Mouse (Mus musculus) cerebellum, postnatal 4 days (tissue): ENCODE results near the gene Mapre1.

Source experiments
- DNase-seq, 2 experiments: peaks; one replicate each; pipeline ENCODE4 v3.0.0; 2022; ENCODE audit warnings: low spot score in 2 of 2, mixed read lengths in 1 of 2

Gene Mapre1

DNA sequence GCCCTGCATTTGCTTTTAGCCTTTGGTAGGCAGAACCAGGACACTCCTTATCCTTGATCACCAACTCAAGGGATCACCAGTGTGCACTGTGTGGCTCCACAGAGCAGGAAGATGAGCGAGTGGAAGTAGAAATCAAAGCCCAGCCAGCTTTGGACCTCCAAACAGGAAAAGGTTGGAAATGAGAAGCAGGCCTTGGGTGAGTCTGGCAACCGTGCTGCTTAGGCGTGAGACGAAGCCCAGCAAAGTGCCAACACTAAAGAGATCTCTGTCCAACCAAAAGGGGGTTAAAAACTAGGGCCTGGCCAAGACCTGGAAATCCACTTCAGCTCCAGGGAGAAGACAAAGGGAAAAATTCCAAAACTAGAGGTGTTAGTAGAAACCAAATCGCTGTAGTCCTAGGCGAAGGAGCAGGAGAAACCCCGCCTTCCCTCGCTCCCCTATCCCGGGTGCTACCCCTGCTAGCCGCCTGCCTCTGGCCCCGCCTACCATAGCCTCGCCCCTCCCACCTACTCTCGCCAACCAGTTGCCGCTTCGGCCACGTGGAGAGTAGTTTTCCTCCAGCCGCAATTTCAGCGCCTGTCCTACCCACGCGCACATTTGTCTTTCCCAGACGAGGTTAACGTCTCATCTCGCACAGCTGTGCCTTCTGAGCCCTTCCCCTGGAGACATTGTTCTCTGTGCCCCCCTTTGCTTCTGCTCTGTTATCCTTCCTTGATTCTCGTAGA lies 37.7 kb downstream of the Mapre1 start:
- DNase-seq, result peak in 1 of 2 experiments; percentile 47

DNA sequence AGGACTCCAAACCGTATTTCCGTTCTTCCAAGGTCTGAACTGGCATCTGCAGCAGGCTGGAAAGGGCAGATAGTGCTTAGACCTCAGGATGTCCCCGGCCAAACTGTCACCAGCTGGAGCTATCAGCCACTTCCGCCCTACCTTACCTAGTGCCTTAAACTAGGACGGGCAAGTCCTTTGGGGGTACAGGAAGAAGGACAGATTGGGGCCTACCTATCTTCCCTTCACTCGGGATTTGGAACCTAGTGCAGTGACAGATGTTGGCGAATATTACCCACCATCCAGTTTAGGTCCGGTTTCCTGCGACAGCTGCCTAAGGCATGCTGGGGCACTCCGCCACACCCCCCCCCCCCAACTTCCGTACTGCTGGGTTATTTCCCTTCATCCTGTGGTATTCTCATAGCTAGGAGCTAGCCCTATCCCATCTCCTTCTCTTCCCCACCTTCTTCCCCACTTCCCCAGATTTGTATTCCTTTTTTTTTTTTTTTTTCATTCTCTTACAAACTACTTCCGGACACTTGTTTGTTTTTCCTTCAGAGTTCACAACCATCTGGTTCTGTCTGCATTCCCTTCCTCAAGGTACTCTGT lies 38.4 kb downstream of the Mapre1 start, which contains the start of gene Efcab8:
Efcab8 (plus strand) TSS at position 538 of the 588 bp plus-strand sequence.
- no peak for DNase-seq

DNA sequence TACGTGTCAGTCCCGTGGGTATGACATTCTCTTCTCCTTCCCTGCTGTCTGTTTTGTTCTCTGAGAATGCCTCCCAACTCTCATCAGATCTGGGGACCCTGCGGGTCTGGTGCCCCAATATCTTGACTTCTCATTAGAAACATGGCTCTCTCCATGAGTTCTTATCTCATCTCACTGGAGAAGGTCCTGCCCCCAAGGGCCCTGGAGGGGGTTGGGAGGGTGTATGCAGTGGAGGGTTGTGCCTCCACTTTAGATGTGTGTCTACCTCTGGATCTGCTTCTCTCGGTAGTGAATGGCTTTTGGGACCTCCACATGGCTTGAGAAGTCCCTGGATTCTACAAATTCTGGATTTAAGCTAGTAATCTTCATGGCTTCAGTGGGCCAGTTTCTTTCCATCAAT lies 40.1 kb downstream of the Mapre1 start:
- DNase-seq, result no peak

DNA sequence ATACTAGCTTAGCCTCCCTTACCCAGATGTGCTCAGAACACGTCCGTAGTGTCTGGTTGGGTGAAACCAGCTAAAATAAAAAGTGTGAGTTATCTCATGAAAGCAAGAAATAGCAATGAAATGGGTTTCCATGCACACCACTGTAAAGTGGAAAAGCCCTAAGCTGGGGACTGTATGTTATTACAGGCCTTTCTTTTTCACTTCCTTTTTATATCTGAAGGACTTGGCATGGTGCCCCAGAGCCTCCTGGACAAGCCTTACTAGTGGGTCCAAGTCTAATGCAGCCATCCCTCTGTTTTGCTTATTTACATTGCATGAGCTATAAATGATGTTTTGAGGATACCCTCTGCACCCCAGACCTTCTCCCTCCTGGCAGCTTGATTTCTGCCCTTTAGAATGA lies 43.6 kb downstream of the Mapre1 start:
- no peak for DNase-seq

DNA sequence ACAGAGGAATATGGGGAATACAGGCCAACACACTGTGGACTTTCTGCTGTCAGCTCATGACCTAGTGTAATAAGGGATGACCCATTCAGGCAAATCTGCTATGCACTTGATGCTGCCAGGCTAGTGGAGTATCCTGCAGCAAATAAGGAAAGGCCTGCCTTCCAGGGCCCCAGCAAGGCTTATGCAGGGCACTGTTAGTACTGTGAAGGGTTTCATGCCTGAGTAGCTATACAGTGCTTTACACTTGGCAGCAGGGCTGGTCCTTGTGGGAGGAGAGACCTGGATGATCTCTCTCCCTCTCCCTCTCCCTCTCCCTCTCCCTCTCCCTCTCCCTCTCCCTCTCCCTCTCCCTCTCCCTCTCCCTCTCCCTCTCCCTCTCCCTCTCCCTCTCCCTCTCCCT lies 52.3 kb downstream of the Mapre1 start:
- DNase-seq, result no peak

DNA sequence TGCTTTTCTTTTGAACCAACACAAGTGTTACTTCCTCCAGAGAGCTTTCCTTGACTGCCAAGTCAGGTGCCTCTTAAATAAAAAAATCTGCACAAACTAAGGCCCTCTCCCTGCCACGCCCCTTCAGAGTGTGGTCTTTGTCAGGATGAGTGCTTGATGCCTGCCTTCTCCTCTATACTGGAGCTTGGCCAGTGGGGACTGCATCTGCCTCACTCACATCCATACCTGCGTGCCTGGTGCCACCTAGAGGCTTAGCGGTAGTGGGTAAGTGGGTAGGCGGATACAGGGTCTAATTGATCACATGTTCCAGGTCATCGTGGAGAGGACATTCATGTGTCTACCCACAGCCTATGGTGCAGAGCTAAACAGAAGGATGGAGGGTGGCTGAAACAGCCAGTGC lies 54.0 kb downstream of the Mapre1 start:
- no peak for DNase-seq

DNA sequence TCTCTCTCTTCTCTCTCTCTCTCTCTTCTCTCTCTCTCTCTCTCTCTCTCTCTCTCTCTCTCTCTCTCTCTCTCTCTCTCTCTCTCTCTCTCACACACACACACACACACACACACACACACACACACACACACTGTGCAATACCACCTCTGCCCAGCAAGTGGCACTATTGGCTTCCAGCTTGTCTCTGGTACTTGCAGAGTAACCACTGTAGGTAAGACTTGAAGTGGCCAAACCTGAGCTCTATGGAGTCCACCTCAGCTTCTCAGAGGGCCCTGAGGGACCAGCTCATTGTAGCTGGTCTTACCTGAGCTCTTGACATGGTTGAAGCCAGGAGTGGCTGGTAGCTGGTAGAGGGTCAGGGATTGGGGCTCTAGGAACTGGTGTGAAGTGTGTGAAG lies 66.4 kb downstream of the Mapre1 start:
- peak; percentile 59 to 78 for DNase-seq

DNA sequence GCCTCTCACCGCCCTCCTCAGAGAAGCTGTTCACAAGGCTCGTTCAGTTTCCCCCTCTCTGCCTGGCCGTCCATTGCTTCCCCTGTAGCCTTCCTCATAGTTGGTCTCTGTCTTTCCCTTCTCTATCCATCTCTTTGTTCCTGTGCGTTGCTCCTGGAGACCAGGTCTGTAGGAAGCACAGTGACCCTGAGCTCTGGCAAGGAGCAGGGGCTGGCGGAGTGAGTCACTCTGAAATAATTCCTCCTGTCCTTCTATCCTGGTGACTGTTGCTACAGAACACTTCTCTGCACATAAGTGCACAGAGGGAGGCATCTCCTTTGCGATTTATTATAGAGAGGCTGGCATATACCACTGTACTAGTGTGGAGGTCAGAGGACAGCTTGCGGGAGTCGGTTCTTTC lies 67.1 kb downstream of the Mapre1 start:
- no peak for DNase-seq

DNA sequence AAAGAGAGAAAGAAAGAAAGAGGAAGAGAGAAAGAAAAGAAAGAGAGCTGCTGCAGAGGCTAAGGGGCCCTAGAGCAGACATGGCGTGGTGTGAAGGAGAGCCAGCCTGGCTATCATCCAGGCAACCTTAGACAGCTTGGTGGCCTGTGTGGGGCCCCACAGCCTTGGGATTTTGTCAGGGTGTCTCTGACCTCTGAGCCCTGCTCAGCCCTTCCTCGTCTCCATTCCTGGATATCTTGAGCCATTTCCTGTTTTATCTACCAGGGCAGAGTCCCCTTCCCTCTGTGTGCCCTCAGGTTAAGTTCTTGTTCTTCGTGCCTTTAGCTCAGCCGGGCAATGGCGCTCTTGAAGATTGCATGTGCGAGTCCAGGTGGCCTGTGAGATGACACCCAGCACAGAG lies 67.8 kb downstream of the Mapre1 start:
- DNase-seq, result no peak

DNA sequence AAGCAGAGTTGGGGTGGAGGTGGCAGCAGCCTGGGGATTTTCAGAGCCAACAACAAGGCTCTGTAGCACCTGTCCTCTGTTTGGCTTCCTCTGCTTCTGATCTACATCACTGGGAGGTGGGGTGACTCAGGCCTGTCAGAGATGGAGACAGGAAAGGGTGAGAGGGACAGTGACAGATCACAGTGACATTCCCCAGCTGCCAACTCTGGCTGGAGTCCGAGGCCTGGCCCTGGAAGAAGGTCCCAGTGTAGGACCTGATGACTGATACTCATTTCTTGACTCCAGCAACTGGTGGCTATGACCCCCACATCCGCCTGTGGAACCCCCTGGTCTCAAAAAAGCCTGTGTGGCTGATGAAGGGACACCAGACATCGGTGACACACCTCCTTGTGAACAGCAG lies 68.8 kb downstream of the Mapre1 start:
- DNase-seq, result no peak

DNA sequence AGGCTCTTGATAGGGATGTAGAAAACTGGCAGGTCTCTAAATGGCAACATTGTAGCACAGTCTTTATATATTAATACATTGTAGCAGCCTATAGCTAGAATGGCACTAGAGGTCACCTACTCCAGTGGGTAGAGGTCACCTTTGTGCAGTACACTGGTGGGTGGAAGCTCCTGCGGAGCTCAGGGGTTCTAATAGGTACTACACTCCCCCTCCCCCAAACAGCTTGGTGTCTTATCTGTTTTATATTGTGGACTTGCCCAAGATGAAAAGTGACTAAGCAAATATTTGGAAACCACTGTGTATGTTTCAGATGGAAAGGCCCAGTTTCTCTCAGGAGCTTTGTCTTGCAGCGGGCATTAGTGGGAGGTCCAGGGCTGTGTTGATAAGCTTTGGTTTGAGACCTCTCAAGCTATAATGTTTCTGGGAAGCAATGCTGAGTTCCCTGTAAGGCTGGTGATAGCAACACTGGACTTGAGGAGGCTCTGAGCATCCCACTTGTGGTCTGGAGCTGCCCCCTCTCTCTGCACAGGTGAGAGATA lies 81.0 kb downstream of the Mapre1 start:
- DNase-seq, result no peak
